Mouse (Mus musculus) ES-E14 (cell line): Measurements from ENCODE around the gene Eif4ebp2.

Experiments used
- CHD2 ChIP-seq: IDR thresholded peaks from 2 replicates; pipeline ENCODE4 v1.6.1; 2014; ENCODE audit warnings: mild to moderate bottlenecking, low read depth, low read length, inconsistent platforms
- HCFC1 ChIP-seq: IDR thresholded peaks from 2 replicates; pipeline ENCODE4 v1.6.1; 2012; ENCODE audit warnings: low read length, inconsistent platforms, borderline replicate concordance; ENCODE audit not compliant: insufficient read depth

- no peak for TF ChIP-seq HCFC1
- no peak for TF ChIP-seq CHD2
Measured at GRCm38 (mm10) chr10:61418131-61418900, 34.1 kb downstream of the Eif4ebp2 start.
